Mouse (Mus musculus) thymus, postnatal 4 days (tissue): ENCODE measurements around the gene Dnmt3a.
A peak's percentile ranks its signal among the peaks of the same experiment; 100 is the strongest.

Source experiments
- DNase-seq: peaks from one replicate; pipeline ENCODE4 v3.0.0; 2021

The Dnmt3a gene

DNA sequence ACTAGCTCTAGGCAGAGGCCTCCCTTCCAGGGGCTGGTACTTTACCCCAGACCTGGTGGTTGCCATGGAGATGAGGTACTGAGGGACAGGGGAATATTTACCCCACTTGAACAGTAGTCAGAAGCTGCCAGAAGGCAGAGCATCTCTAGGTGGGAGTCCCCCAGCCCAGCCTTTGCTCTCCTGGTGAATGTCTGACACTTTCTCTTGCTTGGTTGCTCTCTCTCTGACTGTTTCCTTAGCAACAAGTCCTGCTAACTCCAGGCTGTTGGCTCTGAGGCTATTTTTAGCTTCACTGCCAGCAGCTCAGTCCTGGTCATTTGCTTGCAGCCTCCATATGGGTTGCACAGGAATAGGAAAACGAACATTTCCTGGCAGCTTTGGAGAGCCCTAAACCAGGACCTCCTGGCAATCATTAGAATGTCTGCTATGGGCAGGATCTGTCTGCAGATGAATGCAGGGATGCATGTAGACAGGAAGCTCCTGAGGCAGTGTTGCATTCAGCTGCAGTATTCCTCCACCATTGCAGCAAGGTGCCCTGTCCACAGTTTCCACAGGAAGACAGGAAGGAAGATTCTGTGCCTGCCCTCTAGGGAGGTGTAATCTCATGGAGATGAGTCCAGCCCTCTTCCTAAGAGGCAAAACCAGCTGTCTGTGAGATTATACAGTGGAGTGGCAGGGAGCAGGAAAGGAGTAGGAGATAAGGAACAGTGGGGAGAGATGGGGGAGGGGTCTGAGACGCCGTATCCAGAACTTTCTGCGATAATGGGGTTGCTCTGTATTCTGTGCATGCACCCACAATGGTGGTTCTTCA, 81.9 kb downstream of the Dnmt3a start:
- DNase-seq, result no peak

DNA sequence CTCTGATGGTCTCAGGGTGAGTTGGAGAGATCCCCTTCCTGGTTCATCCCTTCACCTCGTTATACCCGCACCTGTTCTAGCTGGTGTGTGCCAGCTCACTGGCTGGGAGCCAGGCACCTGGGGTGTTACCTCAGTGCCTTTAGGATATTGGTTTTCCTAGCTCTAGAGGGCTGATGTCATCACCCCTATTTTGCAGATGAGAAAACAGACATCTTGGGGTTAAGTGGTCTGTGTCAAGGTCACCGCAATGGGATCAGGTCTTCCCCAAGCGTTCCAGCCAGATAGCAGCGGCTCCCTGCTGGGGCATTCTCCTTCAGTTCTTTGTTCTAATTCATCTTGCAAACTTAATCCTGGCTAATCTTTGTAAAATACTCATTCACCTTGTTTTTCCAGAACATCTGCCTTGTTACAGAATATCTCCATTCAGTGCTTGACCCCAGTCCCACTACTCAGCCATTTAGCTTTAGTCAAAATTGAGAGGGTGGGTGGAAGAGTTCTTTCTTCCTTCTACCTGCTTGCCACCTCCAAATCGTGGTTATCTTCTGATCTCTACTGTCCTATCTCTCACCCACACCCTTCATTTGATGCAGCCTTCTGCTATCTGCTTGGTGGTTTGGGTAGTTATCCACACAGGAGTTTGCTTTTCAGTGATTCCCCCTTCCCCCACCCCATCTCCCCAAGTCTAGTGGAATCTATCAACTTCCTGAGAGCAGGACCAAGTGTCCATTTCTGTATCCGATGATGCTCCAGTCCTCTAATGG, 84.2 kb downstream of the Dnmt3a start:
- no peak for DNase-seq

DNA sequence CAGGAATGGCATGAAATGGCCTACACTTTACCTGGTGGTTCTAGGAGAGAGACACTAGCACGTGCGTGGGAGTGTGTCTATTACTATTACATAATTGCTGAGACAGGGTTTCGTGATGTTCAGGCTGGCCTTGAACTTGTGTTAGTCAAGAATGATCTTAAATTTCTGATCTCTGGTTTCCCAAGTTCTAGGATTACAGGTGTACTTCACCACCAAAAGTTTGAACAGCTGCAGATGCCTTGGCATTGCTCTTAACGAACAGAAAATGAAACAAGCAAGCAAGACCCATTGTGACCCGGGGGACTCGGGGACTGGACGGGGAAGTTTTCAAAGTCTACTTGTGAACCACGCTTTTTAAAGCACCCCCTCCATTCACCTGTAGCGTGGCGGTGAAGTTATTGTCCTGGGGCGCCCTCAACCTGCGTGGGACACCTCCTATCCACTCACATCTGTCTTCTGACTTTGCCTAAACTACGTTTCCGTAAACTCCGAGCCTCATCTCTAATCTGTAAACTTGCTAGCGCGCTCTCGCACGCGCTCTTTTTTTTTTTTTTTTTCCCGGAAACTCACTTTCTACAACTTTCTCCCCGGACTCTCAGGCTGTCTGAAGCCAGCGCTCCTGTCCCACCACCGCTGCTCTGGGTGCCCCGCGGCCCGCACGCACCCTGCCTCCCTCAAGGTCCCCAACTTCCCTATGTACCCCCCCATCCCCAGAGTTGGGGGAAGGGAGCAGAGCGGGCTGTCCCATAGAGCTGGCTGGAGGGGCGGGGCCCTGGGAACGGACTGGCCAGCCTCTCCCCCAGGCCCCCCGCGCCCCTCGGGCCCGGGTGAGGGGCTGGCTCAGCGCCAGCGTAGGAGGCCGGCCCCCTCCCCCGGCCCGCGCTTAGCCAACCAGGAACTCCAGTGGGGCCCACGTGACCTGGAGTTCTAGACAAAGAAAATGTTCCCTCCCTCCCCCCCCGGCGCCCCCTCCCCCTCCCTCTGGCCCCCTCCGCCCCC, 85.2 kb downstream of the Dnmt3a start:
- DNase-seq, result peak; percentile 86

DNA sequence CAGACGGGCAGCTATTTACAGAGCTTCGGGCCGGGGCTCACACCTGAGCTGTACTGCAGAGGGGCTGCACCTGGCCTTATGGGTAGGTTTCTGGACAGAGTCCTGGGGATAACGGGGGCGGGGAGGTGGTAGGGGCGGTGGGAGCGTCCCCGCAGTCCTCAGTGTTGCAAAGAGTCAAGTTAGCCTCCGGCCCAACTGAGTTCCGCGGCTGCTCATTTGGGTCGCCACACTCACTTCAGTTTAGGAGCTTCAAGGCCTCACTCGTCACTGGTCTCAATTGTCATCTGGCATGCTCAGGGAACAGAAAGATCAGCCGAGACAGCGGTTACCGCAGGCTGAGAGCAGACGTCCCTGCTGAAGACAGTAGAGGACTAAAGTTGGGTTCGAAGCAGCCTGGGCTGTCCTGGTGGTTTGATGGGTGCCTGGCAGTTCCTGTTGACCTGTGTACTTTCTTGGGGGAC, 86.0 kb downstream of the Dnmt3a start:
- DNase-seq, result peak; percentile 68

DNA sequence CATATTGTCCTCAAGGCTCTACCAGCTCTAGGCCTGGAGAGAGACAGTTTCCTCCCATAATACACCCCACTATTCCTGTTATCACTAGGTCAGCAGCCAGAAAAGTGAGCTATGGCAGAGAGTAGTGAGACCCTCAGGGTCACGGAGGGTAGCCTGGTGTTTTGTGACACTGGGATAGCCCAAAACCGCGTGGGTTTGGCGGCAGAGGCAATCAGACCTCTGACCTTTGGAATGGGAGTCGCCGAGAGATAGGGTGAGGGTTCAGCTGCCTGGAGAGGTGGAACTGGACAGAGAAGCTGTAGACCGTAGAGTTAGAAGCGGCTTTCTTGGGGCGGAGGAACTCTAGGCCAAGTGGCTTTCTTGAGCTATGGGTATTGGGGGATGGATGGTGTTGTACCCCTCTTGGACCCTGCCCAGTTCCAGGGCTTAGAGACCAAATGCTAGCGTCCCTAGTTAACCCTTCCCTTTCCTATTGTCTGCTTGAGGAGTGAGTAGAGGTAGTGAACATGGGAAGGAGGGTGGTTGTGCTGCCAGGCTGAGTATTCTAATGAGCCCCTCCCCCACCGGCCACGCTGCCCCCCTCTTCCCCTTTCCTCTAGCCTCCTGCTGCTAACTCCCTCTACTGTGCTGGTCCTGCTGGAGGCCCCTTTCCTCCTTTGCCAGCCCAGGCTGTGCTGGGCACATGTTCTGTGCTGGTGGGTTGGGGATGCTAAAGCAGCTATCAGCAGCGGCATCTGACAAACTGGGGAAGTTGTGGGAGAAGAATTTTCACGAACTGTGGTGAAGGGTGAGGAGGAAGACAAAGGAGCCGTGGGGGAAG, 86.6 kb downstream of the Dnmt3a start:
- DNase-seq, result peak; percentile 63

DNA sequence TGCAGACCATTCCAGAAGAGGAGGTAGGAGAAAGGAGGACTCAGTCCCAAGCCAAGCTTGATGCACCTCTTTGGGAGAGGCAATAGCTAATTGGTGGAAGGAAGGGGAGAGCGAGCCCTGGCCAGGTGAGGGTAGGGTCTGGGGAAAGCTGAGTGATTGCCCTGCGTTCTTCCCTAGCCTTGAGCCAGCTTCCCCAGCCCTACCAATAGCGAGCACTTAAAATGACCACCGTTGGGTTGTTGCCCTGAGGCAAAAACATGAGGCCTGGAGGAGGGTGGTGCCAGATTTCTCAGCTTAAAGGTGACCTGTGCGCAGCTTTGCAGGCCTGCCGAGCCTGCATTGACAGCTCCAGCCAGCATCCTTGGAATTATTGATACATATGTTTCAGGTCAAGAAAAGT, 87.5 kb downstream of the Dnmt3a start:
- no peak for DNase-seq

DNA sequence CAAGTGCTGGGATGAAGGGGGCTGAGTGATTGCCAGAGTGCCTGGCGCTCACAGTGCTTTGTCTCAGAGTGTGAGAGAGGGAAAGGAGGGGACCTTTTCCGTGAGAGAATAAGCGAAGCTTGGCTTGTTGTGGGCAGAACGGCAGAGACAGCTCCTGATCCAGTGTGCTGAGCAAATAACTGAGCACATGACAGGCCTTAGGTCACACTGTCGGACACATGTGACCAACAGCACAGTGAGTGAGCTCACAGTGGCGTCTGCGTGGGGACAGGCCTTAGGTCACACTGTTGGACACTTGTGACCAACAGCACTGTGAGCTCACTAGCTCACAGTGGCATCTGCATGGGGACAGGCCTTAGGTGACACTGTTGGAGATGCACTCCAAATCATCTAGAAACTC, 88.7 kb downstream of the Dnmt3a start:
- DNase-seq, result no peak

DNA sequence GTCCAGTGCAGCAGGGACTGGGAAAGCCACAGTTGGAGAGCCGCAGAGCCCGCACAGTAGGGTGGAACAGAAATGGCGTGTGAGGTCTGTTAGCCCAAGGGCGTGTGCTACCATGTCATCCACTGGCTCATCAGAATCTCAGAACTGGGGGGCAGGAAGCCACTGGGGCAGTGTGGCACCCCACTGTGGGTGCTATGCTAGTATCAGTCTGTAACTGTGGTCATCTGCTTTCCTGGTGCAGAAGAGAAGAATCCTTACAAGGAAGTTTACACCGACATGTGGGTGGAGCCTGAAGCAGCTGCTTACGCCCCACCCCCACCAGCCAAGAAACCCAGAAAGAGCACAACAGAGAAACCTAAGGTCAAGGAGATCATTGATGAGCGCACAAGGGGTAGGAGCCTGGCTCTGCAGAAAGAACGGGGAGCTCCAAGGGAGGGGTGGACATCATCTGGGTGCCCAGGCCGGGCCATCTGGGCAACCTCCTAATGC, 91.3 kb downstream of the Dnmt3a start:
- DNase-seq, result peak; percentile 52

DNA sequence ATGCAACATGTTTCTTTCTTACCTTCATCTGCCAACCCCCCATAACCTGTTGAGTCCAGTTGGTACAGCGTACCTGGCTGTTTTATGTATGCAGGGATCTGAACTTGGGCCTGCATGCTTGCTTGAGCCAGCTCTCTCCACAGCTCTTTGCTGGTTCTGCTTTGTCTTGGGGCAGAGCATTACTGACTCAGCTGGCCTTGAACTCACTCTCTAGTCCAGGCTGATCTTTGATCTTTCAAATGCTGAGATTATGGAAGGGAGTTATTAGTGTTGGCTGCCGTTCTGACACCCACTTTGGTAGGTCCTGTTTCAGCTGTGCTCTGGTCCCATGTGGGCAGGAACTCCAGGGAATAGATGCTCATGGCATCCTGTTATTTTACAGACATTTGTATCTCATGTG, 93.0 kb downstream of the Dnmt3a start:
- DNase-seq, result no peak

DNA sequence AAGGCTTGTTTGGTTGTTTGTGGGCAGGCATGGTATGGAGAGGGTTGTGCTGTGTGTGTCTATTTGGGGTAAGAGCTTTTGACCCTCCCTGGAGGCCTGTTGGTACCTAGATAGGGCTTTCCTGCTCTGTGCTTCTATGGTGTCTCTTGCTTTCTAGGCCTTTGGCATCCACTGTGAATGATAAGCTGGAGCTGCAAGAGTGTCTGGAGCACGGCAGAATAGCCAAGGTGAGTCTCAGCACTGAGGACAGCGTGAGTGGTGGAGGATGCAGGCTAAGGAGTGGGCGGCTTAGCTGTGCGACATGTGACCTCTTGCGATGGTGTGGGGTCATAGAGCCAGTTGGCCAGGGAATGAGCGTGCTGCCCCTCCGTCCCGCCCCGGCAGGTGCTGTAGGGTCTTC, 99.6 kb downstream of the Dnmt3a start:
- no peak for DNase-seq

DNA sequence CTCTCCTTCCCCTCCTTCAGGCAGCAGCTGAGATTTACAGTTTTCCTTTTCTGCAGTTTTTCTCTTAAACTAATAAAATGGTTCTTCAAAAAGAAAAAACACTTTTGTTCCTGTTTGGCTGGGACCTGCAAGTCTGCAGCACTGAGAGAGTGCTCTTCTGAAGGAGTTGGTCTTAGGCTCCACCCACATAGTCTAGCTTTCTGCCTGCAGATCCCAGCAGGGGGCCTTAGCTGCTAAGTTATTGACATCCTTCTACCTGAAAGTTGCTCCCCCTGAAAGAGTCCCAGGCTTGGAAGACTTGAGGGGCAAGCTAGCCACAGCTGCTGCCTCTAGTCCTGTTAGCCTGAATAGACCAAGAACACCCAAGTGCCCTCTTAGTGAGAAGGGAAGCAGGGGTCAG, 100.5 kb downstream of the Dnmt3a start:
- DNase-seq, result no peak

DNA sequence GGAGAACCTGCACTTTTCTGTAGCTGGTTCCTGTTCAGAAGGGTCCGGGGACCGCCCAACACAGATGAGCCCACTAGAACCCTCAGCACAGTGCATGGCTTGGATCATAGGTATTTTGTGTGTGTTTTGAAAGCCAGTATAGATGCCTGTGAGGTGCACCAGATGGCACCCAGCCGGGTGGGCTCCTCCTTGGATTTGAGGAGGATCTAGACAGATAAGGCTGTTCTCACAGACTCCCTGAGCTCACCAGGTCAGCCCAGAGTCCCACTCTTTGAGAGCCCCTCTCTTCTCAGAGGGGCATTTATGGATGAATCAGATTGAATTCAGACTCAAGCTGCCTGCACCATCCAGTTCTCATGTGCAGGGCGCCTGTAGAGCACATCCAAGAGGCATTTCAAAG, 101.2 kb downstream of the Dnmt3a start:
- no peak for DNase-seq

DNA sequence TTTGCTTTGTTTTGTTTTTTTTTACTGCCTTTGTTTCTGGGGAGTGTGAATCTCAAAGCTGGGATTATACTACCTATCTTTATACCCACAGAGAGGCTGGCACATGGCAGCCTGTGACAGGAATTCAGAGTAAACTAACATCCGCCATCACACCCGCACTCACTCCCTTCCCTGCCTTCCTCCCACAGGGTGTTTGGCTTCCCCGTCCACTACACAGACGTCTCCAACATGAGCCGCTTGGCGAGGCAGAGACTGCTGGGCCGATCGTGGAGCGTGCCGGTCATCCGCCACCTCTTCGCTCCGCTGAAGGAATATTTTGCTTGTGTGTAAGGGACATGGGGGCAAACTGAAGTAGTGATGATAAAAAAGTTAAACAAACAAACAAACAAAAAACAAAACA, 101.6 kb downstream of the Dnmt3a start:
- DNase-seq, result no peak

DNA sequence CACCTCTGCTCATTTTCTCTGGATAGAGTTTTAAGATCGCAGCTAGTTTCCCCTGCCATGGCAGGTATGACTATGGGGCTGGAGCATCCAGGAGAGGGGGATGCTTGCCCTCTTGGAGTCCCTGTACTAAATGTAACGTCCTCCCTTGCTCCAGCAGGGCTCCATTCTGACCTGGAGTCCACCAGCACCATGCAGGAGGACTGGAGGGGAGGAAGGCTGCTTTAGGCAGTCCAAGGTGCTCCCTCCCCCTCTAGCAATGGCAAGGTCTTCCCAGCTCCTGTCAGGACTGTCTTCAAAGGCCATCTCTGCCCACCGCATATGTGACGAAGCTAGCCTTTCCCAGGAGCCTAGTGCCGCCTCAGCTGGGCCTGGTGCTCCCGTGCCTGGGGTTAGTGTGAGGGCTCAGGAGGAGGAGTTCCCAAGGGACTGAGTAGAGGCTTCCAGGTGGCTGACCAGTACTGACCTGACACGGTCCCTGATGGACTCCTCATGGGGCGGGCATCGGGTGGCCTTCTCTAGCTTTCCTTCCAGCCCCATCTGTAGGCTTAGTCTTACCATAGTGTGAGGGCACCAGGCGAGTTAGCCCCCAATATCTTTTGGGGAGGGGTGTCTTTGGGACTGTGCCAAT, 104.8 kb downstream of the Dnmt3a start:
- no peak for DNase-seq

DNA sequence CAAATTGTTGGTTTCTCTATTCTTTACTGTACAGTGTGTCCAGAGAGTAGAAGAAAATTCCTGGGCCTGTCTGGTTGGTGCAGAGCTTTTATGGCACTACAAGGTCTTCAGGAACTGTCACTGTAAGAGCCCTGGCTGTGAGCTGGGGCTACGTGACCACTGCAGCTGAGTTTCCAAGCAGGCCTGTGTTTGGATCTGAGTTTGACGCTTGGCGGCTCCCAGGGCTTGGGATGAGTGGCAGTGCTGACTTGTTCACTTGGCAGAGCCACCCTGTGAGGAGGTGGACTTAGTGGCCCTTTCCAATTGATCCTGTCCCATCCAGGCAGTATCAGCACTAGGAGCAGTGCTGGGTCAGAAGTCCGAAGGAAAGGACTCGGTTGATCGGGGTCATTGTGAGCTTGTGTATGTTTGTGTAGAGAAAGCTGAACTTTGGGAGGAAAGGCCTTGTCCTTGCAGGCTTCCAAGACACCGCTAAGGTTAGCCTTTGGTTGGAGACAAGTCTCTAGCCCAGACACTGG, 106.1 kb downstream of the Dnmt3a start:
- no peak for DNase-seq

DNA sequence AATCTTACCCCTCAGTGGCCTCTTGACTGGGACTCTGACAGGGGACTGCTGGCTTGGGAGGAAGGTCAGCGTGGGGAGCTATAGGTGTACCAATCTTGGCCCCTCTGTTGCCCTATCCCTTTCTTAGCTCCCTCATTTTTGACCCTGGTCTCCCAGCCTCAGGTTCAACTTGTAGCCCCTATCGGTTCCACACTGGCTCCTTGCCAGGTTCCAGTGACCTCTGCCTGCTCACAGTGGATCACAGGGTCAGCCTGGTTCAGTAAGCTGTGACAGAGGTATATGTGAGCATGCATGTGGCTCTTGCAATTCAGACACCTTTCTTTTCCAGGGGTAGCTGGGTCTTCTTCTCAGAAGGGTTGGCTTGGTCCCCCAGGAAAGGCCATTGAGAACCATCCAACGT, 110.0 kb downstream of the Dnmt3a start:
- no peak for DNase-seq

DNA sequence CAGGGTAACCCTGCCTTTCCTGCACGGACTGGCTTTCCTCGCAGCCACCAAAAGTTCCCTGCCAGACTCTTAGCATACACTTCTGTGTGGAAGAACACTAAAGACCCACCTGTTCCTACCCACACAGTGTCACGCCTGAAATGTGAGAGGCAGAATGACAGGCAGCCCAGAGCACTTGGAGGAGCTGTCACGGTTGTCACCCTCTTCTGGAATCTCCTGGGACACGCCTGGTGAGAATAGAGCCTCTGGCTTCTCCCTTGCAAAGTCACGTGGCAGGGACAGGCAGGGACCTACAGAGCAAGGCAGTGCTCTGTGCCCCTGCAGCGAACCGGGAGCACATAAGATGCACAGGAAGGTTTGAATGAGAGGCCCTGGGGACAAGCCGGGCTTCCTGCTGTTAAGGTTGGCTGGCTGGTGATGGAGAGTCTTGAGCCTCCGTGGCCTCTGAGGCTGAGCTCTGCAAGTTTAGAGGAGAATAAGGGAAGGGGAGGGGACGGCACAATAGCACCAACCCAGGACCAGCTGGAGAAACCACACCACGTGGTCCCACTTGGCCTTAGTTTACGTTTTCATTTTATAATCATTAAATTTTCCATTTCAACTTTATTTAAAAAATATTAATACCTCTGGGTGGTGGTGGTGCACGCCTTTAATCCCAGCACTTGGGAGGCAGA, 112.0 kb downstream of the Dnmt3a start:
- no peak for DNase-seq

DNA sequence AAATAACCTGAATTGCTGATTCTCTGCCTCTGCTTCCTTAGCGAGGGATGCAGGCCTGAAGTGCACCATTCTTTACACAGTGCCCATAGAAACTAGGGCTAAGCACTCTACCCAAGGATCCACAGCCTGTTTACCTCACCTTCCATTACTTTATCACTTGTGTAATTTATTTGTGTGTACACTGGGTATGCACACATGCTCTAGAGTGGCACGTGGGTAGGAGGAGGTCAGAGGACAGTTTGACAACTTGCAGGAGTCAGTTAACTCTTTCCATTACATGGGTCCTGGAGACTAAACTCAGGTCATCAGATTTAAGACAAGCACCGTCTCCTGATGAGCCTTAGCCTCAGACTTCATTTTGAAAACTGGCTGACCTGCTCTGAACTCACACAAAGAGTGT, 112.8 kb downstream of the Dnmt3a start:
- no peak for DNase-seq

DNA sequence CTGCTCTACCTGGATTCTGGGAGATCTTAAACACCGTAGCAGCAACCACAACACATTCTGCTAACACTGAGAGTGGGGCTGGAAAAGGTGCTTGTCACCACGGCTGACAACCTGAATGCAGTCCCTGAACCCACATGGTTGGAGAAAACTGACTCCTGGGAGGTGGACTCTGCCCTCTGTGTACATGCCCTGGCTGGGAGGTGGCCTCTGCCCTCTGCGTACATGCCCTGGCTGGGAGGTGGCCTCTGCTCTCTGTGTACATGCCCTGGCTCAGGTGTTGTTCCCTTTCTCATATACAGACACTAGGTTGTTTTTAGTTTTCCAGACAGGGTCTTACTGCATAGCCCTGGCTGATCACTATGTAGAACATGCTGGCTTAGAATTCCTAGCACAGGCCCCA, 113.6 kb downstream of the Dnmt3a start:
- no peak for DNase-seq

DNA sequence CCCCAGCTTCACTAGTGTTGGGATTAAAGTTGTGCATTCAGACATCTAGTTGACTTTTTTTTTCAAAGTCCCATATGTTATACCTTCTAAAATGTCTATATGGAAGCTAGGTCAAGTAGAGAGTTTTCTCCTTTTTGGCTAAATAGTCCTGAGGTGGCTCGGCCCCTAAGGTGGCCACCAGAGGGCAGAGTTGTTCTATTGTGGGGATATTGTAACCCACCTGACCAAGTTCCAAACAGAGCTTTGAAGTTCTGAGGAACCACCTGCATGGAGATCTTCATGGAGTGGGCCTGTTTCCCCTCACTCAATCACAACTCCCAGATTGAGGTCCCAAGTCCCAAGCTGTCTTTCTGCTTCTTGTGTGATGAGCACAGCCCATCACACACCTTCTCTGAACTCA, 120.3 kb downstream of the Dnmt3a start:
- DNase-seq, result peak; percentile 86

DNA sequence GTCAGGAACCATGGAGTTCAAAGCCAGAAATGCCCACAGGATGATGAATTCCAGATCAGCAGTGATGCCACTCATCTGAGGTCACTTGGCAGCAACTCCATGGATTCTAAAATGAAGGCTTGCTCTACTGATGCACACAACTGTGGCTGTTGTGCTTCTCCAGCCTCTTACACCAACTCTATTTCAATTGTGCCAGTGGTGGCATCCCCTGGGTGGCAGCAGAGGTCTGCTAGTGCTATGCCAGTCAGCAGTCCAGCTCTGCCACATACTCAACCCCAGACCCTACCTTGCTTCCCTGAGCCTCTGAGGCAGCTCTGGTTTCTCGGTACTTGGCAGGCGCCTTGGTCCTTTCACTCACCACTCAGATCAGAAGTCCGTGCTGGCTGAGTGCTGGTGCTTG, 123.0 kb downstream of the Dnmt3a start:
- no peak for DNase-seq
